Mouse (Mus musculus) spleen, postnatal 4 days (tissue): Measurements from ENCODE around the gene Eci1.

Experiments used
- DNase-seq, 2 experiments: peaks; one replicate each; pipeline ENCODE4 v3.0.0; 2022; ENCODE audit warnings: low spot score in 2 of 2

Gene Eci1

GRCm38 (mm10) chr17:24472512-24472911, 46.1 kb downstream of the Eci1 start:
- DNase-seq = no peak

GRCm38 (mm10) chr17:24473612-24474275, 47.3 kb downstream of the Eci1 start, which contains the start of gene Bricd5:
Gene Bricd5 (plus strand): TSS chr17:24473884.
- no peak for DNase-seq

- DNase-seq = peak in 1 of 2 experiments; percentile 63
Measured at GRCm38 (mm10) chr17:24474557-24474956, 48.1 kb downstream of the Eci1 start.

GRCm38 (mm10) chr17:24475586-24475985, 49.1 kb downstream of the Eci1 start:
- DNase-seq = no peak

GRCm38 (mm10) chr17:24476022-24476776, 49.8 kb downstream of the Eci1 start:
- DNase-seq = no peak

- peak in 1 of 2 experiments; percentile 67 for DNase-seq
Measured at GRCm38 (mm10) chr17:24477053-24477984, 50.9 kb downstream of the Eci1 start.

GRCm38 (mm10) chr17:24477985-24478600, 51.7 kb downstream of the Eci1 start:
- no peak for DNase-seq

GRCm38 (mm10) chr17:24478663-24479380, 52.4 kb downstream of the Eci1 start, which contains the start of gene Mlst8:
Gene Mlst8 (minus strand): TSS chr17:24479078.
- DNase-seq = peak; percentile 98 to 100

- DNase-seq = no peak
Measured at GRCm38 (mm10) chr17:24479431-24479830, 53.0 kb downstream of the Eci1 start.

- DNase-seq = no peak
Measured at GRCm38 (mm10) chr17:24480201-24480826, 53.9 kb downstream of the Eci1 start.

- no peak for DNase-seq
Measured at GRCm38 (mm10) chr17:24481027-24481815, 54.8 kb downstream of the Eci1 start.

- DNase-seq = no peak
Measured at GRCm38 (mm10) chr17:24483495-24483894, 57.1 kb downstream of the Eci1 start.

GRCm38 (mm10) chr17:24485090-24485860, 58.8 kb downstream of the Eci1 start:
- no peak for DNase-seq

- DNase-seq = no peak
Measured at GRCm38 (mm10) chr17:24488186-24488661, 61.8 kb downstream of the Eci1 start, which contains the start of gene Caskin1. Gene Caskin1 (plus strand): TSS chr17:24488601.

GRCm38 (mm10) chr17:24488662-24489264, 62.3 kb downstream of the Eci1 start:
- peak in 1 of 2 experiments; percentile 69 for DNase-seq
